Mouse (Mus musculus) leukemia stem cell, adult 10-12 weeks (primary cell): ENCODE results near the gene Slitrk6. TPM values are rescaled to one million over a fixed set of nuclear protein-coding genes. Genes with fewer than 3 reads are reported as not detected.

Experiments used
- polyA plus RNA-seq: library from polyadenylated mRNA; stranded (reverse); fragments of >175 nt; gene quantifications from 2 replicates; pipeline ENCODE4 v1.2.3, GENCODE M21; 2012; ENCODE audit warnings: low replicate concordance

Gene Slitrk6
- polyA plus RNA-seq, result not detected in 2 replicates

GRCm38 (mm10) chr14:110754484-110755307 lies at the start of gene Slitrk6:
Gene Slitrk6 (minus strand): TSS chr14:110755149.

